Mouse (Mus musculus) cerebellum, adult 11 months (tissue): ENCODE results near the gene Tpi1.

Source experiments
- DNase-seq: peaks from one replicate; pipeline ENCODE4 v3.0.0; 2022

Tpi1 gene

DNA sequence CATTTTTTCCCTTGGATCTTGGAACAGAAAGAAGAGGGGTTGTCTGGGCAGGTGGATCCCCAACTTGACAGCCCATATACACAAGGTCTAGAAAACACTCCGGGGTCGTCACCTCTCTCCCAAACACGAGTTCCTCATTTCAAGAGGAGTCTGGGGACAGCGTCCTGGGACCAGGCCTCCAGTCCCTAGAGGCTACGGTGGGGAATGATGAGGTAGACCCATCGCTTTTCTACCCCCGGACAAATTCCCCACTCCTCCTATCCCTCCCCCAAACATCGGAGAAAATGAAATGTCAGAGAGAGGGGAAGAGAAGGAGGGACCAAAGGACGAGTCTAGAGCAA lies 45.4 kb downstream of the Tpi1 start:
- DNase-seq, result no peak

DNA sequence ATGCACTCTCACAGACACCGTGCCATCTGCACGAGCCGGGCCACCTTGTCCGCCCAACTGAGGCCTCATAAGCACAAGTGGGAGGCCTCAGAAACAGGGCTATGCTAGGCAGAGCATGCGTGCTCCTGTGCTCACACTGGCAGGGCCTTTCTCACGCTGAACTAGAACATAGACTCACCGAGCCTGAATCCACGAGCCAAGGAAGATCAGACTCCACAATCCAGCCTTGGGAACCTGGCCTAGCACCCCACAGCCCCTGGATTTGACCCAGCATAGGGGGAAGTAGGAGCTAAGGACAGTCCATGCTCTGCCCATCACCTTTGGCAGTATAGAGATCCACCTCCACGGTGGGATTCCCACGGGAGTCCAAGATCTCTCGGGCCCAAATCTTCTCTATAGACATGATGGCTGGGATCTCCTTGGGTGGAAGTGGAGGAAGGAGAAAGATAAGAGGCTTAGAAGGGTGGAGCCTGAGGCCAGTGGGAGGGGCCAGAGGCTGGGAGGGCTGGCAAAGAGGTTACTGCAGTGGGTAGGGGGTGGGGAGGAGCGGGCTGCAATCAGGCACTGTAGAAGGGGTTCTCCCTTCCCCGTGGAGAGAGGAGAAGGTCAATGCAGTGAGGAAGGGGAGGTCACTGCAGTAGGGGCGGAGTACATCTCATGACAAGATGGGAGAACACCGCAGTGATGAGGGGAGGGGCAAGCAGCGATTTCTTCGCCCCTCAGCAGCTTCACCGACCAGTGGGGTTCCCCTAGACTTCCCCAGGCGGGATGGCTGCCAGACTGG lies 46.0 kb downstream of the Tpi1 start:
- DNase-seq, result peak; percentile 71

DNA sequence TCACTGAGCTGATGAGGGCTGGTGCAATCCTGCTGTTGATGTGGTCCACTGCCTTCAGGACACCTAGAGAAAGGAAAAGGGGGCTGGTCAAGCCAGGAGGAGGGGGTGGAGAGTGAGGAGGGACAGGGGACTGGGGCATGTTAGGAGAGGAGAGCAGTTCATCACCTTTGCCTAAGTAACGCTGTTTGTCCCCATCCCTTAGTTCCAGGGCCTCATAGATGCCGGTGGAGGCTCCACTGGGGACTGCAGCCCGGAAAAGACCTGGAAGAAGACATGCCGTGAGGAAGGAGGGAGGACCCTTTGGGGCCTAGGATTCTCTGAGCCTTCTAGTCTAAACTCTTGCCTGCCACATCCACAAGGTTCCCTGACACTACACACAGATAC lies 46.6 kb downstream of the Tpi1 start:
- DNase-seq, result no peak

DNA sequence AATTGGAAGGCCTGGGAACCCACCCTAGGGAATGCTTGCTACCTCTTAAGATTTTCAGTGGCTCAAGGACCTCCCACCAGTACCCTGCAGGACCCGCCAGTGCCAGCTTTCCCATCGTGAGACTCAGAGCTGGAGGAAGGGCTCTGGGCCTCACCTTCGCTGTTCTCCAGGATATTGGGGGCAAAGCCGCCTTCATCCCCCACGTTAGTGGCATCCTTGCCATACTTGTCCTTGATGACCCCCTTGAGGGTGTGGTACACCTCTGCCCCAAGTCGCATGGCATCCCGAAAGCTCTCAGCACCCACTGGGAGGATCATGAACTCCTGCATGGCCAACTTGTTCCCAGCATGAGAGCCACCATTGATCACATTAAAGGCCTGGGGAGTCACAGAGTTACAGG lies 48.1 kb downstream of the Tpi1 start:
- no peak for DNase-seq
